Comparison of ENCODE assay signal across 20 mouse cellular contexts in genomic region chr19:55266786-55267185, GRCm38 (mm10). TPM values are rescaled to one million over a fixed set of nuclear protein-coding genes. Genes with fewer than 3 reads are reported as not detected.
DNase-seq lines count a peak whose midpoint lies in the region; ATAC-seq lines count a peak whose summit lies in the region.
"Had no signal": no experiment of that assay in that cellular context is flagged by ENCODE, and none has a peak within 500 bp of the region (broad histone marks: within the 10 kb centered on the region; RNA-seq: fewer than 3 reads in every experiment).

No protein-coding gene starts in this region.

- ATAC-seq in lung, embryonic 15.5 days (ENCODE audit: borderline replicate concordance, extremely low read depth, low FRiP score, low TSS enrichment) = no peak
- no peak for ATAC-seq in intestine, embryonic 16.5 days
- no peak for ATAC-seq in stomach, embryonic 14.5 days (ENCODE audit: insufficient number of reproducible peaks, insufficient read depth, low FRiP score, low read depth)
- ATAC-seq in megakaryocyte progenitor cell, adult 5-6 weeks (replicated peaks; ENCODE audit: poor library complexity) = no peak
- ATAC-seq: forebrain, embryonic 13.5 days had no signal

- no peaks in the 10 kb centered on the region for H3K27me3 ChIP-seq in lung, embryonic 15.5 days
- H3K27me3 ChIP-seq in intestine, embryonic 16.5 days (replicated peaks; ENCODE audit: control insufficient read depth, insufficient read depth, low read length) = no peaks in the 10 kb centered on the region
- H3K27me3 ChIP-seq in stomach, embryonic 14.5 days (ENCODE audit: control insufficient read depth, insufficient read depth, low read length) = no peaks in the 10 kb centered on the region
- H3K27me3 ChIP-seq: forebrain, embryonic 13.5 days; neural tube, embryonic 13.5 days had no signal

- no peak overlapping the region for H3K4me2 ChIP-seq in lung, embryonic 15.5 days
- no peak overlapping the region for H3K4me2 ChIP-seq in intestine, embryonic 16.5 days (ENCODE audit: low read depth, low read length)
- H3K4me2 ChIP-seq in stomach, embryonic 14.5 days (replicated peaks; ENCODE audit: low read depth, low read length) = no peak overlapping the region
- H3K4me2 ChIP-seq: forebrain, embryonic 13.5 days; neural tube, embryonic 13.5 days had no signal

- peak overlapping the region; percentile 90 for H3K27ac ChIP-seq in lung, embryonic 15.5 days
- 0 out of 2 replicates have a peak overlapping the region, but pooled peaks have one; percentile 0 for H3K27ac ChIP-seq in intestine, embryonic 16.5 days (ENCODE audit: low read length)
- peak overlapping the region; percentile 63; the same call in 1 of the 2 replicates for H3K27ac ChIP-seq in stomach, embryonic 14.5 days (ENCODE audit: low read length)
- H3K27ac ChIP-seq: forebrain, embryonic 13.5 days; neural tube, embryonic 13.5 days had no signal

- 76% methylated on average over 3 of the region's 3 CpGs for WGBS in lung, embryonic 15.5 days
- WGBS in intestine, embryonic 16.5 days = 83% methylated on average over 3 of the region's 3 CpGs
- 76% methylated on average over 3 of the region's 3 CpGs for WGBS in stomach, embryonic 14.5 days

- H3K9ac ChIP-seq in lung, embryonic 15.5 days = no peak overlapping the region
- no peak overlapping the region for H3K9ac ChIP-seq in intestine, embryonic 16.5 days (ENCODE audit: low read depth, low read length)
- H3K9ac ChIP-seq in stomach, embryonic 14.5 days (replicated peaks; ENCODE audit: low read depth, low read length) = no peak overlapping the region
- H3K9ac ChIP-seq: forebrain, embryonic 13.5 days; neural tube, embryonic 13.5 days had no signal

- no peak overlapping the region for H3K4me3 ChIP-seq in lung, embryonic 15.5 days
- H3K4me3 ChIP-seq in intestine, embryonic 16.5 days (ENCODE audit: low read length) = no peak overlapping the region
- H3K4me3 ChIP-seq in stomach, embryonic 14.5 days (ENCODE audit: low read depth, low read length) = no peak overlapping the region
- H3K4me3 ChIP-seq: forebrain, embryonic 13.5 days; neural tube, embryonic 13.5 days had no signal

- no peak for DNase-seq in lung, postnatal 25 days (ENCODE audit: low spot score)
- peak; percentile 71 for DNase-seq in kidney, adult 9 months
- no peak for DNase-seq in adrenal gland, adult (ENCODE audit: inconsistent age in 2 of 2, low spot score in 1 of 2)
- DNase-seq: adrenal gland, adult 8-10 months; lung, adult 18-20 months; right cerebral cortex, postnatal 4 days; thymus, postnatal 25 days had no signal

- no peaks in the 10 kb centered on the region for H3K36me3 ChIP-seq in lung, embryonic 15.5 days
- peaks cover 4% of the 10 kb centered on the region; the same call in 1 of the 2 replicates for H3K36me3 ChIP-seq in intestine, embryonic 16.5 days (ENCODE audit: control insufficient read depth, insufficient read depth, low read length)
- no peaks in the 10 kb centered on the region for H3K36me3 ChIP-seq in stomach, embryonic 14.5 days (ENCODE audit: control insufficient read depth, insufficient read depth, low read length)
- H3K36me3 ChIP-seq: neural tube, embryonic 13.5 days had no signal

- peaks cover 30% of the 10 kb centered on the region for H3K4me1 ChIP-seq in lung, embryonic 15.5 days
- peaks cover 38% of the 10 kb centered on the region for H3K4me1 ChIP-seq in intestine, embryonic 16.5 days (ENCODE audit: control insufficient read depth, insufficient read depth, low read length)
- H3K4me1 ChIP-seq in stomach, embryonic 14.5 days (ENCODE audit: control insufficient read depth, insufficient read depth, low read length) = peaks cover 7% of the 10 kb centered on the region
- H3K4me1 ChIP-seq: neural tube, embryonic 13.5 days had no signal

- no peaks in the 10 kb centered on the region for H3K9me3 ChIP-seq in lung, embryonic 15.5 days
- H3K9me3 ChIP-seq in intestine, embryonic 16.5 days (ENCODE audit: control insufficient read depth, low read length) = no peaks in the 10 kb centered on the region
- no peaks in the 10 kb centered on the region for H3K9me3 ChIP-seq in stomach, embryonic 14.5 days (ENCODE audit: control insufficient read depth, low read depth, low read length)
- H3K9me3 ChIP-seq: forebrain, embryonic 13.5 days; G1E; neural tube, embryonic 13.5 days had no signal

RNA-seq across cellular contexts. Expression of gene Acsl5, which starts 15.0 kb away (rescaled TPM):
- 81.8 and 83.7 TPM in 2 replicates for polyA plus RNA-seq in lung, embryonic 15.5 days (2015; fragmentation: Nextera tagmentation; extraction: Ambion mirVana)
- polyA plus RNA-seq in intestine, embryonic 16.5 days (2015; fragmentation: Nextera tagmentation; extraction: Ambion mirVana) = 589 and 886 TPM in 2 replicates
- polyA plus RNA-seq in stomach, embryonic 14.5 days (2014; fragmentation: Nextera tagmentation; extraction: Ambion mirVana) = 58.7 and 62.9 TPM in 2 replicates
- 115 and 141 TPM in 2 replicates for total RNA-seq in megakaryocyte progenitor cell, adult 5-6 weeks (2015)
- 114 and 115 TPM in 2 replicates for total RNA-seq in megakaryocyte progenitor cell, adult 5-6 weeks (2017)

RNA-seq across cellular contexts. Expression of gene Gucy2g, which starts 25.8 kb away (rescaled TPM):
- 0.05 TPM in 1 of 2 replicates, not detected in the other for polyA plus RNA-seq in lung, embryonic 15.5 days (2015; fragmentation: Nextera tagmentation; extraction: Ambion mirVana)
- polyA plus RNA-seq in intestine, embryonic 16.5 days (2015; fragmentation: Nextera tagmentation; extraction: Ambion mirVana) = 0.04 and 0.06 TPM in 2 replicates
- not detected in 2 replicates for polyA plus RNA-seq in stomach, embryonic 14.5 days (2014; fragmentation: Nextera tagmentation; extraction: Ambion mirVana)
- not detected in 2 replicates for total RNA-seq in megakaryocyte progenitor cell, adult 5-6 weeks (2015)
- total RNA-seq in megakaryocyte progenitor cell, adult 5-6 weeks (2017) = not detected in 2 replicates
- total RNA-seq: adrenal gland, adult 8-10 months; megakaryocyte-erythroid progenitor cell, adult 5-6 weeks; monocyte, adult 5-6 weeks had no signal
- polyA plus RNA-seq: forebrain, embryonic 13.5 days; G1E; heart, embryonic 14.5 days; hindbrain, embryonic 11.5 days; intestine, embryonic 14.5 days; limb, embryonic 11.5 days; neural tube, embryonic 13.5 days had no signal

RNA-seq across cellular contexts. Expression of gene Zdhhc6, which starts 49.0 kb away (rescaled TPM):
- 101 and 105 TPM in 2 replicates for polyA plus RNA-seq in lung, embryonic 15.5 days (2015; fragmentation: Nextera tagmentation; extraction: Ambion mirVana)
- polyA plus RNA-seq in intestine, embryonic 16.5 days (2015; fragmentation: Nextera tagmentation; extraction: Ambion mirVana) = 92.7 and 101 TPM in 2 replicates
- polyA plus RNA-seq in stomach, embryonic 14.5 days (2014; fragmentation: Nextera tagmentation; extraction: Ambion mirVana) = 96.2 and 104 TPM in 2 replicates
- 50.1 and 69.2 TPM in 2 replicates for total RNA-seq in megakaryocyte progenitor cell, adult 5-6 weeks (2015)
- total RNA-seq in megakaryocyte progenitor cell, adult 5-6 weeks (2017) = 58.0 and 64.9 TPM in 2 replicates

RNA-seq across cellular contexts. Expression of gene Vti1a, which starts 49.3 kb away (rescaled TPM):
- polyA plus RNA-seq in lung, embryonic 15.5 days (2015; fragmentation: Nextera tagmentation; extraction: Ambion mirVana) = 25.0 and 27.8 TPM in 2 replicates
- polyA plus RNA-seq in intestine, embryonic 16.5 days (2015; fragmentation: Nextera tagmentation; extraction: Ambion mirVana) = 24.4 and 27.4 TPM in 2 replicates
- 27.2 and 29.9 TPM in 2 replicates for polyA plus RNA-seq in stomach, embryonic 14.5 days (2014; fragmentation: Nextera tagmentation; extraction: Ambion mirVana)
- 25.0 and 25.2 TPM in 2 replicates for total RNA-seq in megakaryocyte progenitor cell, adult 5-6 weeks (2015)
- 34.2 and 45.6 TPM in 2 replicates for total RNA-seq in megakaryocyte progenitor cell, adult 5-6 weeks (2017)

Comparison
In these comparisons a context has a peak if more than half of its experiments do, and no peak if none do; other contexts are left out.
1. H3K27ac ChIP-seq: peak in every context shown above with its lines; median percentile 90 in lung, embryonic 15.5 days; 63 in stomach, embryonic 14.5 days; 0 in intestine, embryonic 16.5 days.